In genomic region chr1:185283247-185283646, GRCm38 (mm10) we compare ENCODE assay signal across 20 mouse cellular contexts. TPM values are rescaled to one million over a fixed set of nuclear protein-coding genes. Genes with fewer than 3 reads are reported as not detected.
DNase-seq lines count a peak whose midpoint lies in the region; ATAC-seq and TF ChIP-seq lines count a peak whose summit lies in the region.
"Had no signal": no experiment of that assay in that cellular context is flagged by ENCODE, and none has a peak within 500 bp of the region (broad histone marks: within the 10 kb centered on the region; RNA-seq: fewer than 3 reads in every experiment).

No protein-coding gene starts in this region.

- H3K27me3 ChIP-seq in kidney, adult 2 months (replicated peaks; ENCODE audit: control insufficient read depth, insufficient read depth, low read length), result no peaks in the 10 kb centered on the region
- no peaks in the 10 kb centered on the region for H3K27me3 ChIP-seq in kidney, embryonic 14.5 days (ENCODE audit: control insufficient read depth, insufficient read depth, low read length)
- H3K27me3 ChIP-seq in intestine, embryonic 16.5 days (replicated peaks; ENCODE audit: control insufficient read depth, insufficient read depth, low read length), result no peaks in the 10 kb centered on the region
- H3K27me3 ChIP-seq: CH12.LX; embryonic facial prominence, embryonic 13.5 days; forebrain, embryonic 13.5 days; heart, embryonic 13.5 days; Patski had no signal

- H3K9me3 ChIP-seq in kidney, embryonic 14.5 days (ENCODE audit: control insufficient read depth, low read length), result no peaks in the 10 kb centered on the region
- H3K9me3 ChIP-seq in intestine, embryonic 16.5 days (ENCODE audit: control insufficient read depth, low read length), result no peaks in the 10 kb centered on the region
- H3K9me3 ChIP-seq: embryonic facial prominence, embryonic 13.5 days; forebrain, embryonic 13.5 days; heart, embryonic 13.5 days had no signal

- 81% methylated on average over 15 of the region's 15 CpGs for WGBS in kidney, adult 2 months
- 95% methylated on average over 15 of the region's 15 CpGs for WGBS in kidney, embryonic 14.5 days
- 89% methylated on average over 15 of the region's 15 CpGs for WGBS in intestine, embryonic 16.5 days

- no peak overlapping the region for H3K9ac ChIP-seq in kidney, embryonic 14.5 days (ENCODE audit: low read depth, low read length)
- no peak overlapping the region for H3K9ac ChIP-seq in intestine, embryonic 16.5 days (ENCODE audit: low read depth, low read length)
- H3K9ac ChIP-seq: embryonic facial prominence, embryonic 13.5 days; forebrain, embryonic 13.5 days; heart, embryonic 13.5 days had no signal

- peak; percentile 33 for DNase-seq in kidney, adult 2 months
- DNase-seq in fat pad, adult 2 months (ENCODE audit: extremely low read depth, low read depth, low spot score), result peak; percentile 76
- no peak for DNase-seq in thymus, postnatal 0 days (ENCODE audit: low spot score)
- no peak for DNase-seq in left cerebral cortex, postnatal 4 days
- DNase-seq: adrenal gland, adult 2 months; adrenal gland, postnatal 25 days; cerebellum, adult 18-20 months; cerebellum, adult 9-11 months; cerebellum, postnatal 36 days; gastrocnemius, adult 2 months; gastrocnemius, postnatal 25 days; heart, adult 11 months; heart, postnatal 36 days had no signal

- ATAC-seq in kidney, embryonic 14.5 days (ENCODE audit: low FRiP score, low TSS enrichment), result no peak
- peak; percentile 69 for ATAC-seq in intestine, embryonic 16.5 days
- ATAC-seq: forebrain, embryonic 13.5 days; Patski had no signal

- no peak for TF ChIP-seq POLR2A in kidney, adult 2 months (IDR thresholded peaks at IDR 0.05; ENCODE audit: low read depth, low read length)

- intact Hi-C loops in left cerebral cortex, postnatal 4 days (cut with DNase I), result no loop called here

- H3K4me2 ChIP-seq in kidney, embryonic 14.5 days (replicated peaks; ENCODE audit: low read depth, low read length), result no peak overlapping the region
- no peak overlapping the region for H3K4me2 ChIP-seq in intestine, embryonic 16.5 days (ENCODE audit: low read depth, low read length)
- H3K4me2 ChIP-seq: embryonic facial prominence, embryonic 13.5 days; forebrain, embryonic 13.5 days; heart, embryonic 13.5 days had no signal

- H3K4me1 ChIP-seq in kidney, adult 2 months (ENCODE audit: control insufficient read depth, insufficient read depth, low read length), result no peaks in the 10 kb centered on the region
- no peaks in the 10 kb centered on the region for H3K4me1 ChIP-seq in kidney, embryonic 14.5 days (ENCODE audit: control insufficient read depth, insufficient read depth, low read length)
- peaks cover 9% of the 10 kb centered on the region for H3K4me1 ChIP-seq in intestine, embryonic 16.5 days (ENCODE audit: control insufficient read depth, insufficient read depth, low read length)
- H3K4me1 ChIP-seq: embryonic facial prominence, embryonic 13.5 days had no signal

- no peaks in the 10 kb centered on the region; the same call in 1 of the 2 replicates for H3K36me3 ChIP-seq in kidney, adult 2 months (ENCODE audit: control insufficient read depth, insufficient read depth, low read length)
- peaks cover 86% of the 10 kb centered on the region for H3K36me3 ChIP-seq in kidney, embryonic 14.5 days (ENCODE audit: control insufficient read depth, insufficient read depth, low read length)
- peaks cover 28% of the 10 kb centered on the region for H3K36me3 ChIP-seq in intestine, embryonic 16.5 days (ENCODE audit: control insufficient read depth, insufficient read depth, low read length)

- TF ChIP-seq CTCF in kidney, adult 2 months (conservative IDR thresholded peaks at IDR 0.05; ENCODE audit: insufficient read depth, insufficient read length, low read depth, low read length), result no peak

- no peak overlapping the region for H3K27ac ChIP-seq in kidney, adult 2 months (ENCODE audit: insufficient read depth, low read depth, low read length)
- H3K27ac ChIP-seq in kidney, embryonic 14.5 days (ENCODE audit: low read depth, low read length), result no peak overlapping the region
- H3K27ac ChIP-seq in intestine, embryonic 16.5 days (ENCODE audit: low read length), result peak overlapping the region; percentile 66
- H3K27ac ChIP-seq: embryonic facial prominence, embryonic 13.5 days; forebrain, embryonic 13.5 days; gastrocnemius, adult 2 months; heart, embryonic 13.5 days had no signal

- H3K4me3 ChIP-seq in kidney, adult 2 months (ENCODE audit: insufficient read depth, low read depth, low read length), result no peak overlapping the region
- H3K4me3 ChIP-seq in kidney, embryonic 14.5 days (ENCODE audit: low read length), result no peak overlapping the region
- no peak overlapping the region for H3K4me3 ChIP-seq in intestine, embryonic 16.5 days (ENCODE audit: low read length)
- H3K4me3 ChIP-seq: embryonic facial prominence, embryonic 13.5 days; forebrain, embryonic 13.5 days; gastrocnemius, adult 2 months; heart, embryonic 13.5 days had no signal

RNA-seq across cellular contexts. Expression of gene Iars2, which starts 45.9 kb away (rescaled TPM):
- polyA plus RNA-seq in kidney, adult 2 months (2012; rRNA removed), result 37.7 and 40.9 TPM in 2 replicates
- 17.0 and 35.4 TPM in 2 replicates for polyA plus RNA-seq in kidney, embryonic 14.5 days (2014; fragmentation: Nextera tagmentation; extraction: Ambion mirVana)
- 86.6 and 109 TPM in 2 replicates for polyA plus RNA-seq in intestine, embryonic 16.5 days (2015; fragmentation: Nextera tagmentation; extraction: Ambion mirVana)
- polyA plus RNA-seq in thymus, postnatal 0 days (2015; fragmentation: Nextera tagmentation; extraction: Ambion mirVana), result 28.7 and 31.3 TPM in 2 replicates
- total RNA-seq in left cerebral cortex, postnatal 4 days (2021), result 10 to 100 TPM; 28.8 to 29.8 TPM

RNA-seq across cellular contexts. Expression of gene Bpnt1, which starts 48.7 kb away (rescaled TPM):
- 404 and 464 TPM in 2 replicates for polyA plus RNA-seq in kidney, adult 2 months (2012; rRNA removed)
- polyA plus RNA-seq in kidney, embryonic 14.5 days (2014; fragmentation: Nextera tagmentation; extraction: Ambion mirVana), result 18.2 and 31.6 TPM in 2 replicates
- 345 and 365 TPM in 2 replicates for polyA plus RNA-seq in intestine, embryonic 16.5 days (2015; fragmentation: Nextera tagmentation; extraction: Ambion mirVana)
- polyA plus RNA-seq in thymus, postnatal 0 days (2015; fragmentation: Nextera tagmentation; extraction: Ambion mirVana), result 23.9 and 25.4 TPM in 2 replicates
- 10 to 100 TPM; 51.3 to 53.3 TPM for total RNA-seq in left cerebral cortex, postnatal 4 days (2021)

Comparison
In these comparisons a context has a peak if more than half of its experiments do, and no peak if none do; other contexts are left out.
1. RNA of gene Bpnt1, which starts 48.7 kb away (polyA plus RNA-seq): 404 to 464 TPM in kidney, adult 2 months and 345 to 365 TPM in intestine, embryonic 16.5 days; 18.2 to 31.6 TPM in kidney, embryonic 14.5 days and 23.9 to 25.4 TPM in thymus, postnatal 0 days; every median in the first group is over 10 times any median in the second.
2. DNase-seq: peak in kidney, adult 2 months (single experiment) and fat pad, adult 2 months (single experiment); none in thymus, postnatal 0 days (single experiment) and left cerebral cortex, postnatal 4 days (single experiment).